Mouse (Mus musculus): ENCODE measurements around the gene Edn1.

Gene Edn1

DNA sequence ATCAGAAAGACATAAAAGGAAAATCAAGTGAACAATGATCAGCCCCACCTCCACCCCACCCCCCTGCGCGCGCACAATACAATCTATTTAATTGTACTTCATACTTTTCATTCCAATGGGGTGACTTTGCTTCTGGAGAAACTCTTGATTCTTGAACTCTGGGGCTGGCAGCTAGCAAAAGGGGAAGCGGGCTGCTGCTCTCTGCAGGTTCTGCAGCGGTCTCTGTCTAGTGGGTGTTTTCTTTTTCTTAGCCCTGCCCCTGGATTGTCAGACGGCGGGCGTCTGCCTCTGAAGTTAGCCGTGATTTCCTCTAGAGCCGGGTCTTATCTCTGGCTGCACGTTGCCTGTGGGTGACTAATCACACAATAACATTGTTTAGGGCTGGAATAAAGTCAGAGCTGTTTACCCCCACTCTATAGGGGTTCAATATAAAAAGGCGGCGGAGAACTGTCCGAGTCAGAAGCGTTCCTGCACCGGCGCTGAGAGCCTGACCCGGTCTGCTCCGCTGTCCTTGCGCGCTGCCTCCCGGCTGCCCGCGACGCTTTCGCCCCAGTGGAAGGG lies at the start of gene Edn1:
Gene Edn1 (plus strand): TSS at position 316 of the 561 bp plus-strand sequence.
- no peak for DNase-seq (ENCODE audit: low spot score)

- DNase-seq (ENCODE audit: low spot score), result no peak
Observed at GRCm38 (mm10) chr13:42253821-42254220, 47.5 kb upstream of the Edn1 start.

GRCm38 (mm10) chr13:42255105-42255504 lies 46.2 kb upstream of the Edn1 start:
- DNase-seq (ENCODE audit: low spot score), result no peak

- DNase-seq (ENCODE audit: low spot score), result no peak
Observed at GRCm38 (mm10) chr13:42258422-42258821, 42.9 kb upstream of the Edn1 start.

DNA sequence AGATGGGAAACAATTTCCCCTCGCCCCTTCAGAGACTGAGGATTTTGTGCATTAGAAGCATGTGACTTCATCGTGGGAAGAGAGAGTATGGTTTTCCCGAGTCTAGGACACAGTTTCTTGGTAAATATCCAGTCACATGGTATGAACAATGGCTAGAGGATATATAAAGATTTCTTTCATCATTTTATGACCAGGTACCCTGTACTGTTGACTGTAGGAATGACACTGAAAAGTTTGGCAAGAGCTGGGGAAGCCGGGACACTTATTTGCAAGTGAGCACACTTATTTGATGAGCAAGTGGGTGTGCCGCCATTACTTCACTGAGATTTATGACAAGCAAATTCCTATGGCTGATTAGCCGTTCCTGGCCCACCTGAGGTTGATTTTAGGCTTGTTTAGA lies 40.6 kb upstream of the Edn1 start:
- DNase-seq (ENCODE audit: low spot score), result no peak

DNA sequence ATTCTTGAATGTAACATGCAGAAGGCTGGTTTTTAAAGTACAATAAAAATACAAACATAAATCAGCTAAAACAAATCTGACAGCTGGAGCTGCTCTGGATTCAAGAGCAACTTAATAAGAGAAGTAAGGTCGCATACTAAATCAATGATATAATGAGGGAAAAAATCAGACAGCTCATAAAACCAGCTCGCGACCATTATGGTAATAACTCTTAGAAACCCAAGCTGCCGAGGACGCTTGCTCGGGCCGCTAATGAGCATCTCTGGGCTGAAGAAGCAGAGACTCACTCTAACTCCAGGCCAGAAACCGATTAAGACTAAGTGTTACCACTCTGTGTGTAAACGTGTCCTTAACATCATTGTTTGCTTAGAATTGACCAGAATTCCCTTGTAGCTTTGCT lies 31.2 kb upstream of the Edn1 start:
- DNase-seq (ENCODE audit: low spot score), result no peak

GRCm38 (mm10) chr13:42276774-42277454 lies 24.4 kb upstream of the Edn1 start:
- DNase-seq (ENCODE audit: low spot score), result no peak

- no peak for DNase-seq (ENCODE audit: low spot score)
Observed at GRCm38 (mm10) chr13:42277751-42278150, 23.5 kb upstream of the Edn1 start.

GRCm38 (mm10) chr13:42285896-42286295 lies 15.4 kb upstream of the Edn1 start:
- DNase-seq (ENCODE audit: low spot score), result no peak

GRCm38 (mm10) chr13:42286768-42287167 lies 14.5 kb upstream of the Edn1 start:
- DNase-seq (ENCODE audit: low spot score), result no peak

GRCm38 (mm10) chr13:42292593-42292992 lies 8.7 kb upstream of the Edn1 start:
- no peak for DNase-seq (ENCODE audit: low spot score)

DNA sequence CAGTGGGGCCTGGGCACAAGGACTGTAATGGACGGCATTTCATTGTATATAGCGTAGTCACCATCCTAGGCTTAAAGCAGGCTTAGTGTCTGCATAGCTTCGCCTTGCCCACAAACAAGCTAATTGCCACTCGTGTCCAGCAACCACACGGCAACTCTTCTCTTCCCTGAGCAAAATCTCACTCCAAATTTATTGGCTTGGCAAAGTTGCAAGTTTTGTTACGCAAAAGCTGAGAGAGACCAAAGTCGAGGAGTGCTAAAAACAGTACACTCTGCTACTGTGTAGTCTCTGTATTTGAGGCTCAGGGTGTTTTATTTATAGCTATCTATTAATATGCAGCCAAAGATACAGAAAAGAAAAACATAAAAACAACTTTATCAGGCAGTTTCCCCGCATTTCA lies 3.0 kb upstream of the Edn1 start:
- no peak for DNase-seq (ENCODE audit: low spot score)

DNA sequence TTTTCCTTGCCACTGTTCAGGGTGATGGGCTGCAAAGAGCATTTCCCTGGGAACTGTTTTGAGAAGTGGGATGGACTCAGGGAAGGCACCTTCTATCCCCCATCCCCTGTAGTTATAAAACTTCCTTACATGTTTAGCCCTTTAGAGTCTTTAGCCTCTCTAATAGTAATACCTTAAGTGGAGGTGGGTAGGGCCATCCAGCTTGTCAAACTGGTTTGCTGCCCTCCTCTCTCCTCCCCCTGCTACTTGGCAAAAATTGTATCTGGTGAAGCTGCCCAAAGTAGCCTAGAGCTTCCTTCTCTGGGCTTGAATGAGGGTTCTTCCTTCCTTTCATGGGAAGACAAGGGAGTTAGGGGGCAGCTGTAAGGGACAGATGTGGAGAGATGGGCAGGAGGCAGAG lies 2.5 kb upstream of the Edn1 start:
- no peak for DNase-seq (ENCODE audit: low spot score)

- peak; percentile 17 for DNase-seq (ENCODE audit: low spot score)
Observed at GRCm38 (mm10) chr13:42300567-42300966, 709 bp upstream of the Edn1 start.

DNA sequence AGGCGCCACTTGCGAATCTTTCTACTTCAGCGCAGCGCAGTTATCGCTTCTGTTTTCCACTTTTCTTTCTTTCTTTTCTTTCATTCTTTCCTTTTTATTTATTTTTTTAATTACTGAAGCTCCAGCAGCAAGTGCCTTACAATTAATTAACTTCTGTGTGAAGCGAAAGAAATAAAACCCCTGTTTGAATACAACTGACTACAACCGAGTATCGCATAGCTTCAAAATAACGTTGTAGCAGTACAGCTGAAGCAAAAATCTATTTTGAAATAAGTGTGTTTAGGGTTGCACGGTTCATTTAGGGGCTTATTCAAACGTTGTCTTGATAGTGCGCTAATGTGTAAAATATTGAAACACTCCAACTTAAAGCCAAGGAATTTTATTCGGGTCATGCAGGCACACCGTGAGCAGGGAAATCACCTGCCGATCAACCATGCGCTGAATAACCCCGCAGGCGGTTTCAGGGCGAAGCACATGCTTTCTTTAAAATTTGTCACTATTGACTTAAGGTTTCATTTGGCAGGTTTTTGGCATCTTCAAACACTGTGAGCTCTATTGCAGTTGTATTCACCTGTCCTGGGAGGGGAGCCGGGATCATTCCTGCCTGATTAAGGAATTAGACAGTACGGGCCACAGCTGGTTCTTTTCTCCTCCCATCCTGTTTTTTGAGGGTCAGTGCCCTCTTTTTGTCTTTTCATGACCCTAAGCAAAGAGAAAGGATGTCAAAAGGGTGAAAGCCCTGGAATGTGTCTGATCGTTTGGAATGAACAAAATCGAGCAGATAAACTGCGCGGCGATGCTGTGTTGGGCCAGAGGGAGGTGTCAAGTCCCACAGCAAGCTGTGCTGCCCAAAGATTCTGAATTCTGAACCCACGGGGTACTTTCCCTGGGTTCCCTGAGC lies 935 bp downstream of the Edn1 start:
- DNase-seq (ENCODE audit: low spot score), result no peak

DNA sequence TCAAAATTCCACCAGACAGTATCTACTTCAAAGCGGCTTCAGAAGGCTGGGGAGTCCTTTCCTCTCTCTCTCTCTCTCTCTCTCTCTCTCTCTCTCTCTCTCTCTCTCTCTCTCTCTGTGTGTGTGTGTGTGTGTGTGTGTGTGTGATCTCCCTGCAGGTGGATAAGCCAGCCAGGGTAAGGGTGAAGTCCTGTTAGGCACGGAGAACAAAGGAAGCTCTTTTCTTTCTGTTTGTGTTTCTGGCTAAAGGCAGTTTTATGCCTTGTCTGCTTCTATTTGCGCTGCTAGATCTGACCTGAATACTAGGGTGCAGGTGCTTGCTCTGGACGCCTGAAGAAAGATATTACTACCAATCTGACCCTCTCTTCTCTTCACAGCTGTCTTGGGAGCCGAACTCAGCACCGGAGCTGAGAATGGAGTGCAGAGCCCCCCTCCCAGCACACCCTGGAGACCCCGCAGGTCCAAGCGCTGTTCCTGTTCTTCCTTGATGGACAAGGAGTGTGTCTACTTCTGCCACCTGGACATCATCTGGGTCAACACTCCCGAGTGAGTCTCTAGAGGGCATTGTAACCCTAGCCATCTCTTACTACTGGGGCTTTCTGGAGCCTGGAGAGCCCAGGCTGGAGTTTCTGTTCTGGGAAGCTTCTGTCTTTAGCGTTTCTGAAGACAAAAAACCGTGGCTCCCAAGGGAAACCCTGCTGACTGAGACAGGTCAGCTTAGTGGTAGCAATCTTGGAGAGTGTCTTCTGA lies 2.1 kb downstream of the Edn1 start:
- DNase-seq (ENCODE audit: low spot score), result no peak

DNA sequence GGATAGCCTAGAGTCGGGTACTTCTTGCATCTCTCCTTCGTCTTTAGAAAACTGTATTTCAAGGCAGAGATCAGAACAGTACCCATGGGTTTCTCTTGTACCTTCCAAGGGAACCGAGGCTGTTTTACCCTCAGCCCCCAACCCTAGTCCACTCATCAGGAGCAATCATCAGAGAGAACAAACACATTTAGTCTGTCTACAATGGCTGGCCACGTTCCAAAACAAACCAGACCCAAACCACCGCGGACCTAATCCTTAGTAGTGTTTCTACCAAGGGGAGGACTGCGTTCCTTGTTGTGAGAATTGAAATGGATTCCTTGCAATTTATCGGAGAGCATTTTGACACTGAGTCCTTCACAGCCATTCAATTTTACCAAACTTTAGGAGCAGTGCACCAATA lies 2.9 kb downstream of the Edn1 start:
- no peak for DNase-seq (ENCODE audit: low spot score)

DNA sequence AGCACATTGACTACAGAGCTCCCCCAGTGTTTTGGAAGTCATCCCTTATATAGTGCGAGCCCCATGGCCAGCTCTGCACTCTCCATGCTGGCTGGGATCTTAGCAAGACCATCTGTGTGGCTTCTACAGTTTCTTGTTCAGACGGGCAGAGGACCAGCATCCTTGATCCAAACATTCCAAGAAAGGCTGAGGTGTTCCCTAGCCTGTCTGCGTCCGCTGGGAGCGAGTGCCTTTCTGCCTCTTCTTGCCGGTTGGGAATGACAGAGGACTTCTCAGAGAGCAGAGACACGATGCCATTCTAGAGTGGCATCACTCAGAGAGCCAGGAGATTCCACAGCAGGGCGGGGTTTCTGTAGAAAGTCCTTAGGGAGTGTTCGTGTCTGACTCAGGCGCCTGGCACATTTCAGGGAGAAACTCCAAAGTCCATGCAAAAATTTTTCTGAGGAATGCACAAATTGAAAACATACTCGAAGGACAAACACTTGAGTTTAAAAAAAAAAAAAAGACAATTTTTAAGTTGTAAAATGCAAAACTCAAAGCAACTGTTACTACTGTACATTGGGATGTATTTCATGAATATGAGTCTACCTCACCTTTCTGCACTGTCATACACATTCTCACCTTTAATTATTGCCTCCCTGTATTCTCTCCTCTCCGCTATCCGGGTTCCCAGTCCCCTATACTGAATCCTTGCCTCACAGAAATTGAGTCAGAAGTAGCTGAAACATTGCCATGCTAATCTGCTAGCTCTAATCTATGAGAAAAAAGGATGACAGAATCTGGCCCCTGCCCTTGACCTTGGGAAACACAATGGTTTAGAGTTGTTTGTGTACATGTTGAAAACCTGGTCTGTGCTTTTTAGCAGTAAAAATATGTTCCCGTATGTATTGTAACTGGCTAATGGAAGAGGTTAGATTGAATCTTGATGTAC lies 5.9 kb downstream of the Edn1 start:
- DNase-seq (ENCODE audit: low spot score), result no peak

DNA sequence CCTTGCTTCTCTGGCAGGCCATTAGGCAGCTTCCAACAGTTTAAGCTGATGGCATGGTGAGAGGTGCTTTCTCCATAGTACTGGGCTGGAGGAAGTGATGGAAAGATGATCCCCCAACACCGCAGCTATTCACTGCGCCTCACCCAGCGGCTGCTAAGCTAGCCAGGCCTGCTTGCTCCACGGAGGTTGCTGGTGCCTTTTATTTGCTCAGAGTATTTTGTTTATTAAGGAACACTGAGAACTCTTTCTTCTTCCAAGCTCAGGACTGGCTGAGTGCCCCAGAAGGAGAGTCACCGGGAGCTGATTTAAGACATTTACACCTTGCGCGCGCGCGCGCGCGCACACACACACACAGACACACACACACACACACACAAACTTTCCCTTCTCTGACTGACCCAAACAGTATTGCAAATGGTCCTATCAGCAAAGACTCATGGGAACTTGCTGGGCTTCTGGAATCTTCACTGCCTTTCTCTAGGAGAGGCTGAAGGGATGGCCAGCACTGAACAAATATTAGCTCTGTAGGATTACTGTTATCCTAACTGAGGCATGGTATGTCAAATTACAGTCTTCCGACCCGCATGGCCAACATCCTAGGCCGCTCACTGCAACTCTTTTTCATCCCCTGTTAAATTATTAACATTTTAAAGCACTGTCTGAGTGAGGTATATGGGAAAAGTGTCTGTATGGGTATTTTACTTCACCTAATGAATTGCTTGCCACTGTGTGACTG lies 7.3 kb downstream of the Edn1 start:
- no peak for DNase-seq (ENCODE audit: low spot score)

GRCm38 (mm10) chr13:42309804-42310203 lies 8.5 kb downstream of the Edn1 start:
- no peak for DNase-seq (ENCODE audit: low spot score)

GRCm38 (mm10) chr13:42315628-42316027 lies 14.4 kb downstream of the Edn1 start:
- DNase-seq (ENCODE audit: low spot score), result no peak
